In genomic region chr9:116104770-116105169, GRCm38 (mm10) we compare ENCODE assay signal across 20 mouse cellular contexts.
DNase-seq lines count a peak whose midpoint lies in the region; ATAC-seq lines count a peak whose summit lies in the region.
"Had no signal": no experiment of that assay in that cellular context is flagged by ENCODE, and none has a peak within 500 bp of the region (broad histone marks: within the 10 kb centered on the region; RNA-seq: fewer than 3 reads in every experiment).

No protein-coding gene starts in this region.

- DNase-seq in lung, postnatal 36 days, result peak; percentile 42
- no peak for DNase-seq in lung, postnatal 14 days
- DNase-seq in 416B (ENCODE audit: low read depth), result peak; percentile 36
- DNase-seq in cerebellum, adult 9-11 months, result no peak
- no peak for DNase-seq in kidney, adult 8-10 months
- DNase-seq: adrenal gland, adult 8-10 months; adrenal gland, postnatal 14 days; adrenal gland, postnatal 36 days; cerebellum, adult 11 months; cerebellum, adult 18-20 months; cerebellum, adult 8-10 months; cerebellum, postnatal 10 days; cerebellum, postnatal 25 days; embryo, embryonic 11 days had no signal

- ATAC-seq in granulocyte monocyte progenitor cell, adult 5-6 weeks (replicated peaks; ENCODE audit: poor library complexity, severe bottlenecking), result peak; percentile 71
- peak; percentile 70 for ATAC-seq in megakaryocyte progenitor cell, adult 5-6 weeks (replicated peaks; ENCODE audit: poor library complexity)
- no peak for ATAC-seq in cerebellum, adult (ENCODE audit: insufficient number of reproducible peaks, low FRiP score, low TSS enrichment)
- ATAC-seq: activated CD4-positive, CD25-positive, alpha-beta regulatory T cell, adult 4 months; forebrain, embryonic 14.5 days; forebrain, embryonic 16.5 days had no signal

Comparison
In these comparisons a context has a peak if more than half of its experiments do, and no peak if none do; other contexts are left out.
1. DNase-seq: peak in lung, postnatal 36 days (single experiment) and 416B (single experiment); none in lung, postnatal 14 days (single experiment), cerebellum, adult 9-11 months (single experiment) and kidney, adult 8-10 months (0 of 2).